Mouse (Mus musculus): ENCODE results near the gene Grm5. TPM values are rescaled to one million over a fixed set of nuclear protein-coding genes. Genes with fewer than 3 reads are reported as not detected.

Grm5 gene
- polyA plus RNA-seq, 2 experiments = under 0.01 TPM; not detected in 1

DNA sequence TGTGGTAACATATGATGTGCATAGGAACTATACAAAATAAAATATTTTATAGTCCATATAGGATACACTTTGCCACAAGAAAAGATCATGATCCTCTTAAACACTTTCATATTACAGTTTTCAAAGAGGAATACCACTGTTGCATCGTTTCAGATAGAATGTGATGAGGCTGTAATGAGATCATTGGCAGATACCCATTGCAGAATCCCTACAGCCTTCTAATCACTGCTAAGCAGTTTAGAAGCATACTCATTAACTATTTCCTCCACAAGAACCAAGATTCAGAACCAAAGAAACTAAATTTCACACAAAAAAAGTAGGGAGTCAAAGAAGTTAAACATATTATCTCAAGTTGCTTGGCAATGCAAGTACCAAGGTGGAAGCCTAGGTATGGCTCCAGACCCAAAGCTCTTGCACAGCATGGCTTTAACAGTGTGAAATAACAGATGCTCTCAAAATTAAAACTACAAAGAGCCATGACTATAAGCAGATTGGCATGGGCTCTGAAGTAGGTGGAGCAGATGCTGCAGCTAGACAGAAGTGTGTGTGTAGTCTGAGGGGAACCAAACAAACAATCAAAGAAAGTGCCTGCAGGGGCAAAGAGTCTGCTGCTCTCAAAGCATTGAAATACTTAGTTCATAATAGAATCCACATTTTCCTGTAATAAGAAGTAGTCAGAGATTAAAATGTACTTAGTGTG, 575.7 kb downstream of the Grm5 start:
- WGBS (ENCODE audit: insufficient replicate concordance) = 29% methylated on average over 1 of the region's 1 CpGs
- Histone ChIP-seq H3K27me3 (ENCODE audit: control insufficient read depth, insufficient read depth, low read length) (no peaks in the 10 kb centered on the region), H3K27ac (no peak overlapping the region), H3K9me3 (ENCODE audit: control insufficient read depth, low read length) (no peaks in the 10 kb centered on the region), H3K36me3 (replicated peaks; ENCODE audit: control insufficient read depth, insufficient read depth, low read depth) (no peaks in the 10 kb centered on the region), H3K9ac (replicated peaks) (no peak overlapping the region), H3K4me3 (ENCODE audit: insufficient read depth in 1 of 2, low read depth in 2 of 2, low read length in 2 of 2) (no peak overlapping the region), H3K4me2 (ENCODE audit: low read depth) (no peak overlapping the region), H3K4me1 (replicated peaks; ENCODE audit: control insufficient read depth in 2 of 2, insufficient read depth in 2 of 2, low read length in 1 of 2) (no peaks in the 10 kb centered on the region)
- no peak for TF ChIP-seq EP300 (IDR thresholded peaks at IDR 0.05; ENCODE audit: low read depth)
- TF ChIP-seq CTCF (IDR thresholded peaks at IDR 0.05; ENCODE audit: low read depth) = no peak
- no peak for DNase-seq (ENCODE audit: low read depth in 3 of 3, low spot score in 3 of 3)
- no peak for ATAC-seq (ENCODE audit: insufficient read depth)

GRCm38 (mm10) chr7:88161586-88161985, 577.6 kb downstream of the Grm5 start:
- WGBS (ENCODE audit: insufficient replicate concordance) = 73% methylated on average over 2 of the region's 2 CpGs
- DNase-seq (ENCODE audit: low read depth in 3 of 3, low spot score in 3 of 3) (no peak), ATAC-seq (ENCODE audit: insufficient read depth) (no peak)
- Histone ChIP-seq H3K4me3 (ENCODE audit: insufficient read depth in 1 of 2, low read depth in 2 of 2, low read length in 2 of 2) (no peak overlapping the region), H3K9me3 (ENCODE audit: control insufficient read depth, low read length) (no peaks in the 10 kb centered on the region), H3K27me3 (ENCODE audit: control insufficient read depth, insufficient read depth, low read length) (no peaks in the 10 kb centered on the region), H3K27ac (no peak overlapping the region), H3K4me2 (ENCODE audit: low read depth) (no peak overlapping the region), H3K9ac (replicated peaks) (no peak overlapping the region), H3K36me3 (replicated peaks; ENCODE audit: control insufficient read depth, insufficient read depth, low read depth) (no peaks in the 10 kb centered on the region), H3K4me1 (replicated peaks; ENCODE audit: control insufficient read depth in 2 of 2, insufficient read depth in 2 of 2, low read length in 1 of 2) (no peaks in the 10 kb centered on the region)
- TF ChIP-seq CTCF (IDR thresholded peaks at IDR 0.05; ENCODE audit: low read depth) (no peak), EP300 (IDR thresholded peaks at IDR 0.05; ENCODE audit: low read depth) (no peak)

Other genes with a start within 250 kb of the Grm5 start
- not detected in 2 replicates for gene Tyr, start 90.7 kb upstream of the Grm5 start, polyA plus RNA-seq (2012; rRNA removed)
- 0.01 TPM in 1 of 2 replicates, not detected in the other for gene Tyr, start 90.7 kb upstream of the Grm5 start, polyA plus RNA-seq (2014; fragmentation: Nextera tagmentation; extraction: Ambion mirVana)